Mouse (Mus musculus): ENCODE measurements around the gene Prdm11. TPM values are rescaled to one million over a fixed set of nuclear protein-coding genes. Genes with fewer than 3 reads are reported as not detected.
A peak's percentile ranks its signal among the peaks of the same experiment; 100 is the strongest.

The Prdm11 gene
- polyA plus RNA-seq, 1 experiment from 2014 or later, result 3.2 TPM

DNA sequence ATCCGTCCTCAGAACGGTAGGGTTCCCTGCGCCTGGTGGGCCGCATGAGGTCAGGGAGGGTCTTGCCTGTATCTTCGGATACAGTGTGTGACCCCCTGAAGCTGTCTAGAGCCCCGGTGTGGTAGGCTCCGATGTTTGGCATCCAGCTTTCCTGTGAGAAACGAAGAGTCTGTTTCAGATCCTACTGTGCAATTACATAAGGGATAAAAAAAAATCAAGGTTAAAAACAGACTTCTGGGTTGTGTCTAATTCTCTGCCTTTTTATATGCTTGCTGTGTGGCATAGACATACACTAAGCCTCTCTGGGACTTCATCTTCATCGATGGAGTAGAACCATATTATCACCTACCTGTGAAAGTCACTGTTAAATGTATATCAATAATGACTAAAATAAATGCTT is 105.0 kb downstream of the Prdm11 start:
- no peaks in the 10 kb centered on the region for H3K4me1 ChIP-seq
- no peak overlapping the region for H3K4me3 ChIP-seq (replicated peaks)
- no peak overlapping the region for H3K4me2 ChIP-seq
- no peak for ATAC-seq (ENCODE audit: low FRiP score)
- no peak overlapping the region for H3K27ac ChIP-seq (replicated peaks)
- WGBS, result 89% methylated on average over 9 of the region's 9 CpGs
- peaks cover 16% of the 10 kb centered on the region; the same call in 1 of the 2 replicates for H3K27me3 ChIP-seq (replicated peaks)
- no peaks in the 10 kb centered on the region for H3K9me3 ChIP-seq (replicated peaks)
- H3K9ac ChIP-seq (replicated peaks), result no peak overlapping the region
- H3K36me3 ChIP-seq, result 0 out of 2 replicates have a peak, but pooled peaks cover 3% of the 10 kb centered on the region

DNA sequence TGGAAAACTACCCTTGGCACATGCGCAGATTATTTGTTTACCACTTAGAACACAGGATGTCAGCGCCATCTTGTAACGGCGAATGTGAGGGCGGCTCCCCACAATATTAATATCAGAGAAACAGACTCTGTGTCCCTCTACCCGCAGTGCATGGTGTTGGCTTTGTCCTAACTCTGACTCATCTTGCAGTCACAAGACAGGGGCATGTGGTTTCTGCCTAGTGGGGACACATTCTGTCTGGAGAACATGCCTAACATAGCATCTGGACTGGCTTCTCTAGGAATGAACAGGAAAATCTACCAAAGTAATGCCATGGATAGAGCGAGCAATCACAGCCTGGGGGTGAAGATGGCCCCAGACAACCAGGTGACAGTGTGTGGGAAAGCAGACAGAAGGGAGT is 107.1 kb downstream of the Prdm11 start:
- no peak for ATAC-seq (ENCODE audit: low FRiP score)
- peaks cover 12% of the 10 kb centered on the region for H3K4me1 ChIP-seq
- no peak overlapping the region for H3K27ac ChIP-seq (replicated peaks)
- WGBS, result 98% methylated on average over 7 of the region's 7 CpGs
- 0 out of 2 replicates have a peak, but pooled peaks cover 8% of the 10 kb centered on the region for H3K27me3 ChIP-seq (replicated peaks)
- H3K36me3 ChIP-seq, result no peaks in the 10 kb centered on the region
- no peak overlapping the region for H3K4me3 ChIP-seq (replicated peaks)
- H3K9ac ChIP-seq (replicated peaks), result no peak overlapping the region
- H3K9me3 ChIP-seq (replicated peaks), result no peaks in the 10 kb centered on the region
- no peak overlapping the region for H3K4me2 ChIP-seq

DNA sequence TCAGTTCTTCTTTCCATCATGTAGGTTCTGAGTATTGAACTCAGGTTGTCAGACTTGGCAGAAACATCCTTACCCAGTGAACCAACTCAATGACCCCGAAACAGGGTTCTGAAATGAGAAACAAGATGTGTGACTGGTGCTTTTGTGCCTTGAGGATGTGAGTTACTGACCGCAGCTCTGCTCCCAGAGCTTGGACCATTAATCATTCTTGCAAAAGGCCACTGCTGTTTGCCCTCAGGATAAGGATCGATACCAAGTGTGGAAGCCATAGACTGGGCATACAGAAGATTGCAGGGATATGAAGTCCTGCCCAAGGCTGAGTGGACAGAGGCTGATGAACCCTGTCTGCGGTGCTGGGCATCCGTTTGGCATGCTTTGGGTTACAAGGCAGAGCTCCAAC is 107.9 kb downstream of the Prdm11 start:
- Histone ChIP-seq H3K4me1 (peaks cover 12% of the 10 kb centered on the region), H3K9ac (replicated peaks) (no peak overlapping the region), H3K9me3 (replicated peaks) (no peaks in the 10 kb centered on the region), H3K4me3 (replicated peaks) (no peak overlapping the region), H3K4me2 (no peak overlapping the region), H3K27ac (replicated peaks) (no peak overlapping the region), H3K36me3 (no peaks in the 10 kb centered on the region), H3K27me3 (replicated peaks) (0 out of 2 replicates have a peak, but pooled peaks cover 2% of the 10 kb centered on the region)
- no peak for ATAC-seq (ENCODE audit: low FRiP score)
- WGBS, result 75% methylated on average over 5 of the region's 5 CpGs

DNA sequence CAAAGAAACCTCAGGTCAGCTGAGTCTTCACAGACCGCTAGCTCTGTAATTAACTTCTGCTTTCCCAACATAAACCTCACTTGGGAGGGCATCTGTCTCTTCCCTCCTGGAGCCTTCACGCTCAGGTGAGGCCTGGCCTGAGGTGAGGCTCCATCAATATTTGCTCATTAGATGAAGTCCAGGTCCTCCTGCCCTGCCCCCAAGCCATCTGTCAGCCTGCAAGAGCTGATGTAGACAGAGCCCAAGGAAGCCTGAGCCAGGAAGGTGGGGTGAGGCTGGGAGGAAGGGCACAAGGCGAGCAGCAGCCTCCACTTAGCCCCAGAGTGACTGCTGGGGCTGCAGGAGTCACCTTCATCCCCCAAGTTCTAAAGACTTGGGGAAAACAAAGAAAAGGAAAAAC is 110.5 kb downstream of the Prdm11 start:
- Histone ChIP-seq H3K9me3 (replicated peaks) (no peaks in the 10 kb centered on the region), H3K27ac (replicated peaks) (no peak overlapping the region), H3K4me1 (peaks cover 12% of the 10 kb centered on the region), H3K4me3 (replicated peaks) (no peak overlapping the region), H3K27me3 (replicated peaks) (no peaks in the 10 kb centered on the region), H3K9ac (replicated peaks) (no peak overlapping the region), H3K4me2 (no peak overlapping the region), H3K36me3 (no peaks in the 10 kb centered on the region)
- no peak for ATAC-seq (ENCODE audit: low FRiP score)
- WGBS, result 70% methylated on average over 3 of the region's 3 CpGs

DNA sequence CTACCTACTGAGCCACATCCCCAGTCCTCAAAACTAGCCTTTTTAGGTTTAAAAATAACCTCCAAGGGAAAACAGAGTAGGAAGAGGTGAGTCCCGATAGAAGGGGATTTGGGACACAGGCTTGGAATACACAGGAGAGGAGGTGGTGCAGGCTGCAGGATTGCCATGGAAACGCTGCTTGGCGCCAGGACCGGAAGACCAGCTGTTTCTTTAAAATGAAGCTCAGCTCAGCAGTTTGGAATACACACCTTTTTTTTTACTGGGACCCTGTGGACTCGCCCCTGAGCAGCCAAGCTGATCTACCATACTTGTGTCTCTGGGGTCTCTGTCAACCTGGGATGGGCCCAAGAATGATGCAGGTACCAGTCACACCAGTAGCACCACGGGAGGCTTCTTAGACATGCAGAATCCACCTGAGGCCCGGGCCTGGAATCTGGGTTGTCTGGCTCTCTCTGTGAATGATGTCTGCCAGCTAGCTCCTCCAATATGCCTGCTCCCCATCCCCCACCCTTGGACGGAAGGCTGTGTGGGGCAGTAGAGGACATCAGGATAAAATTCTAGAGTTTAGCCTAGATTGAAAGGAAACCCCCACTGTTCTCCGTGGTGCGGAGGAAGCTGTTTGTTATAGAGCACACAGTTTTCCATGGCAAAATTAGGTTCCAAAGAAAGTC is 111.5 kb downstream of the Prdm11 start:
- 20% methylated on average over 10 of the region's 10 CpGs for WGBS
- H3K4me1 ChIP-seq, result peaks cover 12% of the 10 kb centered on the region
- no peak overlapping the region; the same call in 1 of the 2 replicates for H3K27ac ChIP-seq (replicated peaks)
- no peak overlapping the region for H3K4me3 ChIP-seq (replicated peaks)
- H3K4me2 ChIP-seq, result 0 out of 2 replicates have a peak overlapping the region, but pooled peaks have one; percentile 2
- H3K9me3 ChIP-seq (replicated peaks), result no peaks in the 10 kb centered on the region
- no peaks in the 10 kb centered on the region for H3K36me3 ChIP-seq
- ATAC-seq (ENCODE audit: low FRiP score), result no peak
- H3K27me3 ChIP-seq (replicated peaks), result no peaks in the 10 kb centered on the region
- H3K9ac ChIP-seq (replicated peaks), result no peak overlapping the region

DNA sequence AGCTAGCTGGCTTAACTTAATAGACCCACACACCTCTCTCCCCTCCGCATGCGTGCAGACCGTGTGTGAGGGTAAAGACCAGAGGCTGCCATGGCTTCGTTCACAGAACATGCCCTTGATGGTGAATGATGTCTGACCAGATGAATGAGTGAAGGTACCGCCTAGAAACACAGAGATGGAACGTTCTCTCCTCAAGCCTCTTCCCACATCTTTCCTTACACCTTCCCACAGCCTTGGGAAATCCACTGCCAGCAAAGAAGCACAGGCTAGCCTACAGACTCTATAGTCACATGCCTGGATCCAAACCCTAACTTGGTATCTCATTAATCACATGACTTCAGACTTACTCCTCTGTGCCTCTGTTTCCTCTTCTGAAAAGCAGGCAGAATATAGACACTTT is 112.6 kb downstream of the Prdm11 start:
- H3K27me3 ChIP-seq (replicated peaks), result 0 out of 2 replicates have a peak, but pooled peaks cover 4% of the 10 kb centered on the region
- H3K36me3 ChIP-seq, result no peaks in the 10 kb centered on the region
- H3K4me3 ChIP-seq (replicated peaks), result no peak overlapping the region
- WGBS, result 87% methylated on average over 6 of the region's 6 CpGs
- no peak overlapping the region for H3K27ac ChIP-seq (replicated peaks)
- ATAC-seq (ENCODE audit: low FRiP score), result no peak
- H3K4me2 ChIP-seq, result no peak overlapping the region
- H3K9ac ChIP-seq (replicated peaks), result no peak overlapping the region
- H3K9me3 ChIP-seq (replicated peaks), result no peaks in the 10 kb centered on the region
- peaks cover 12% of the 10 kb centered on the region for H3K4me1 ChIP-seq

DNA sequence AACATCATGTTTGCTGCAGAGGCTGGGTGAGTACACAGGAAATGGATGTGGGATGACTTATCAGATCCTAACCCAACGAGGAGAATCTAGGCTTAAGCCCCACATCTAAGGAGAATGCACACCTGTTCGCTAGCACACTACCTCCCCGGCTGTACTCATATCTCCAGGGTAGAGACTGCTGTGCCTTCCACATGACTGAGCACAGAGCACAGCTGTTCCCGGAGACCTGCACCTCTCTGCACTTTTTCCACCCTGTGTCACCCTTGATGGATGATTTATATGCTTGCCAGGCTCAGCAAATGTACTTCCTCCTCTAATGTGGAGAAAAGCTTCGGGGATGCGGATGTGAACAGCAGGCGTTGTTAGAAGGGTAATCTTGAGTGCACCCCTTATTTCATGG is 114.9 kb downstream of the Prdm11 start:
- 78% methylated on average over 7 of the region's 7 CpGs for WGBS
- Histone ChIP-seq H3K27ac (replicated peaks) (no peak overlapping the region), H3K9me3 (replicated peaks) (no peaks in the 10 kb centered on the region), H3K36me3 (no peaks in the 10 kb centered on the region), H3K4me1 (peaks cover 20% of the 10 kb centered on the region), H3K9ac (replicated peaks) (no peak overlapping the region), H3K4me2 (no peak overlapping the region), H3K4me3 (replicated peaks) (no peak overlapping the region), H3K27me3 (replicated peaks) (0 out of 2 replicates have a peak, but pooled peaks cover 4% of the 10 kb centered on the region)
- no peak for ATAC-seq (ENCODE audit: low FRiP score)

DNA sequence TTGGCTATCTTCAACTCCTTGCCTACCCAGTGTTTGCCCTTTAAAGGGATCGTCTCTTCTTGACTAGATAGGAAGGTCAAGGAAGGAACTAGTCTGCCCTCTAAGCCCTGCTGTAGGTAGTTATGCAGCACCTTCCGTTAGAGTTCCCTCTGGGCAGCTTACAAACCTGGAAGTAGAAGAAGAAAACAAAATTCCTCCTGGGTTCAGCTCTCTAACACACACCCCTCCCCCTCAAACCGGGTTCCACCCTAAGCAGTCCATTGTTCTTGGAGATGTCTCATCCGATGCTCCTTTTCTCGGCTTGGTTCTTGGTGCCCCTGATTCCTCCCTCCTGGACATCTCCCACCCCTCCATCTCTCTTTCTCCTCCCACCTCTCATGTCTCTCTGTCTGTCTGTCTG is 116.3 kb downstream of the Prdm11 start:
- WGBS, result 78% methylated on average over 5 of the region's 5 CpGs
- Histone ChIP-seq H3K4me3 (replicated peaks) (no peak overlapping the region), H3K4me2 (no peak overlapping the region), H3K9ac (replicated peaks) (no peak overlapping the region), H3K27ac (replicated peaks) (no peak overlapping the region), H3K9me3 (replicated peaks) (no peaks in the 10 kb centered on the region), H3K36me3 (no peaks in the 10 kb centered on the region), H3K27me3 (replicated peaks) (0 out of 2 replicates have a peak, but pooled peaks cover 4% of the 10 kb centered on the region), H3K4me1 (peaks cover 18% of the 10 kb centered on the region)
- ATAC-seq (ENCODE audit: low FRiP score), result no peak

DNA sequence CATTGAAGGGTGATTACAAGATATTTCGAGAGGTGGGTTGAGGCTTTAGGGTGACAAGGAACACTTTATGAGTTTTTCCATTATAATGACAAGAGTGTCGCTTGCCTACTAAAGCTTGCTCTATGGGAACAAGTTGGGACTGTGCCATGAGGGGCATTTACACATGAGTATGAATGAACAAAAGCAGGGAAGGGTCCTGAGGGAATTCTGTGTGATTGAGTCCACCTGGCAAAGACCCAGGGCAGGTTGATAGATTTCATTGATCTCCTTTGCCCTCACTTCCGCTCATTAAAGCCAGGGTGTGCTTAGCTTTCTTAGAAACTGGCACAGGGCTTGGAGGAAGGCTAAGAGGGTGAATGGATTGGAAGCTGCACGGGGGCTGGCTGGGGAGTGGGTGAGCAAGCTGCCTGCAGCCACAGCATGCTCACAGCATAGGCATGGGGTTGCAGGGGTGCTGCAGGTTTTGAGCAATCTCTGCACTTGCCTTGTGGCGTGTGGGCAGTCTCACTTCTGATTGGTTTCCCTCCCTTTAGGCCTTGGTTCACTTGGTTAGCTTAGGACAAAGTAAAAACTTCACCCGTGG is 121.2 kb downstream of the Prdm11 start:
- Histone ChIP-seq H3K4me1 (peaks cover 30% of the 10 kb centered on the region), H3K4me2 (no peak overlapping the region), H3K27ac (replicated peaks) (no peak overlapping the region), H3K27me3 (replicated peaks) (0 out of 2 replicates have a peak, but pooled peaks cover 7% of the 10 kb centered on the region), H3K4me3 (replicated peaks) (no peak overlapping the region), H3K36me3 (no peaks in the 10 kb centered on the region), H3K9me3 (replicated peaks) (no peaks in the 10 kb centered on the region), H3K9ac (replicated peaks) (no peak overlapping the region)
- ATAC-seq (ENCODE audit: low FRiP score), result no peak
- 56% methylated on average over 6 of the region's 6 CpGs for WGBS

DNA sequence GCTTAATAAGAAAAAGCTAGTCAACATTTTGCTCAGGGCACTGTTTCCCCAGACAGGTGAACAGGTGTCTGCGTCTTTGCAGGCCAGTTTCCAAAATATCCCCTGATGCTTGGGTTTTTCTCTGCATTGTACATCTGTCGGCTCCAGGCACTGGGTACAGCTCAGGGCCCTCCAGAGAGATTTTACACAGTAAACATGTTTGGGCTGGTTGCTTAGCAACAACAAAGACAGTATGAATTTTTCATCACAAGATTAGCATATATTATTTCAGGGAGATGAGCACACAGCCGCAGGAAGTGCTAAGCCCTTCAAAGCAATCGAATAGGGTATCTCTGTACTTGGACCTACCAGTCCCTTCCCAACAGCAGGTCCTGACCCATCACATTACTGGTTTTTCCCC is 125.3 kb downstream of the Prdm11 start:
- Histone ChIP-seq H3K9ac (replicated peaks) (no peak overlapping the region), H3K4me3 (replicated peaks) (no peak overlapping the region), H3K4me2 (no peak overlapping the region), H3K4me1 (peaks cover 51% of the 10 kb centered on the region), H3K36me3 (no peaks in the 10 kb centered on the region), H3K27ac (replicated peaks) (no peak overlapping the region), H3K9me3 (replicated peaks) (no peaks in the 10 kb centered on the region), H3K27me3 (replicated peaks) (0 out of 2 replicates have a peak, but pooled peaks cover 3% of the 10 kb centered on the region)
- WGBS, result 36% methylated on average over 4 of the region's 4 CpGs
- peak; percentile 72 for ATAC-seq (ENCODE audit: low FRiP score)

DNA sequence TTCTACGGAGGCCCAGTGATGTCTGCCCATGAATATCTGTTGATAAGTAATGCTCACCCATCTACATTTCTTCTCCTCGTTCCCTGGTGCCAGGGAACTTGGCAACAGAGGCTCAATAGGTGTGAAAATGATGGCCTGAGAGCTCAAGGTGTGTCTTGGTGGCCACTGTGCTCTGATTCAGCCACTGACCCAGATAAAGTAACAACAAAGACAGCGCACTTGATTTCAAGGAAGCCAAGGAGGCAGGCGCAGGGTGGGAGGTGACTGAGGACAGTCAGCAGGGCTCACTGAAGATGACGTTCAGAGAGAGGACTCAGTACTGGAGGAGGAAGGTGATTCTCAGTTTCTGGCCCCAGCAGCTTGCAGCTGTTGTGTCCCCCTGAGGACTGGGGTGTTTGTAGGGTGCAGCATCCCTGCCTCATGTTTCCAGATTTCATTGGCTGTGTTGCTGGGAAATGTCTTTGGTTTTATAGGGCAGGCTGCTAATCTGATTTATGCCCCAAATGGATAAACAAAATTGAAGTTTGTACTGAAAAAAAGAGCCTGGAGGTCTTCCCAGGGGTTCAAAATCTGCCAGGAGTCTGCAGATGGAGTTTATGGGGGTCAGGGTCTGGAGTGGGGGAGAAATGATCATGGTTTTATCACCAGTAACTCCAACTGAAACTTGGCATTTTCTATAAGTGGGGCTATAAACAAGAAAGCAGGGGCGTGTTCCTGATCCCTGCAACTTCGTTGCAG is 128.4 kb downstream of the Prdm11 start:
- H3K9me3 ChIP-seq (replicated peaks), result no peaks in the 10 kb centered on the region
- WGBS, result 37% methylated on average over 7 of the region's 7 CpGs
- peak overlapping the region; percentile 40 for H3K4me2 ChIP-seq
- no peak overlapping the region for H3K4me3 ChIP-seq (replicated peaks)
- H3K9ac ChIP-seq (replicated peaks), result 0 out of 2 replicates have a peak overlapping the region, but pooled peaks have one; percentile 33
- no peaks in the 10 kb centered on the region for H3K36me3 ChIP-seq
- H3K27ac ChIP-seq (replicated peaks), result peak overlapping the region; percentile 66
- peaks cover 10% of the 10 kb centered on the region; the same call in 1 of the 2 replicates for H3K27me3 ChIP-seq (replicated peaks)
- peaks cover 70% of the 10 kb centered on the region for H3K4me1 ChIP-seq
- ATAC-seq (ENCODE audit: low FRiP score), result no peak

All from neural tube, embryonic 15.5 days (tissue).